Mouse (Mus musculus) heart, adult 2 months (tissue): ENCODE data around the gene Tas2r113.

Source experiments
- CTCF ChIP-seq: fragments of 200-600 bp; IDR thresholded peaks from 2 replicates; pipeline ENCODE4 v1.8.1; 2022; ENCODE audit warnings: antibody characterized with exemption, mild to moderate bottlenecking, moderate library complexity
- EP300 ChIP-seq: fragments of 200-500 bp; IDR thresholded peaks from 2 replicates; pipeline ENCODE4 v1.6.1; 2011; ENCODE audit warnings: low read depth, low read length, control low read depth; ENCODE audit not compliant: insufficient read depth
- POLR2A ChIP-seq: fragments of 200-500 bp; IDR thresholded peaks from 2 replicates; pipeline ENCODE4 v1.6.1; 2011; ENCODE audit warnings: mild to moderate bottlenecking, low read depth, low read length, control low read depth; ENCODE audit not compliant: insufficient read depth

DNA sequence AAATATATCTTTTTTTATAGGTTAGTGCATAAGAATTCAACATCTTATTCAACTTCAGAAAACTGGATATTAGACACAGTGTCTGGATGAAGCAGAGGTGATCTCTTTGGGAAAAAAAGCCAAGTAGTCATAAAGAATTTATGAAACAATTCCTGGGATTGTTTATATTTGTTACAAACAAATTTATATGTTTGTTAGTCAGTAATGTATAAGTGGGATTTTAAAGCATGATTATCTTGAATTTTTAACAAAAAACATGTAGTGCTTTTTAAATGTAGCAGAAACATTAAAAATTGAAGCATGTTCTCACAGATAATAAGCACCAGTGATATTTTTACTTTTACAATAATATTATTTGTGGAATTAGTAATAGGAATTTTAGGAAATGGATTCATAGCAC lies 25.1 kb upstream of the Tas2r113 start, which contains the start of gene Tas2r110:
- TF ChIP-seq POLR2A (no peak), EP300 (no peak), CTCF (no peak)
